Mouse (Mus musculus) liver, embryonic 14.5 days (tissue): ENCODE results near the gene Inpp4a. TPM values are rescaled to one million over a fixed set of nuclear protein-coding genes. Genes with fewer than 3 reads are reported as not detected.
A peak's percentile ranks its signal among the peaks of the same experiment; 100 is the strongest.

ENCODE experiments used
- ATAC-seq: fragments of 200-750 bp; cut with Nextera tagmentation; 2 replicates; pipeline ENCODE4 v1.8.0; 2017; ENCODE audit warnings: moderate number of reproducible peaks, mild to moderate bottlenecking, moderate library complexity; ENCODE audit not compliant: insufficient read depth
- DNase-seq, 3 experiments: peaks; one replicate each; pipeline ENCODE4 v3.0.0-alpha.2; 2012 to 2013; ENCODE audit warnings: low read depth in 3 of 3, low spot score in 3 of 3
- H3K27ac ChIP-seq: fragments of 300-500 bp; sonication (generic); 2 replicates; pipeline ENCODE4 v1.5.1; 2014; ENCODE audit warnings: moderate library complexity, mild to moderate bottlenecking, control low read depth, inconsistent platforms
- H3K27me3 ChIP-seq: fragments of 300-500 bp; sonication (generic); 2 replicates; pipeline ENCODE4 v1.6.1; 2014; ENCODE audit warnings: mild to moderate bottlenecking, low read length, moderate library complexity; ENCODE audit not compliant: control insufficient read depth, insufficient read depth
- H3K36me3 ChIP-seq: fragments of 300-500 bp; sonication (generic); replicated peaks from 2 replicates; pipeline ENCODE4 v1.6.1; 2014; ENCODE audit warnings: low read depth; ENCODE audit not compliant: control insufficient read depth, insufficient read depth
- H3K4me1 ChIP-seq, 2 experiments: fragments of 200-500 bp in 1 of 2; fragments of 300-500 bp in 1 of 2; sonication (generic) in 1 of 2; replicated peaks; 2 replicates each; pipeline ENCODE4 v1.6.1; 2012 to 2014; ENCODE audit warnings: antibody characterized with exemption in 1 of 2, inconsistent platforms in 1 of 2, low read length in 1 of 2; ENCODE audit not compliant: control insufficient read depth in 2 of 2, insufficient read depth in 2 of 2
- H3K4me2 ChIP-seq: fragments of 300-500 bp; sonication (generic); 2 replicates; pipeline ENCODE4 v1.6.1; 2014; ENCODE audit warnings: low read depth, mild to moderate bottlenecking, control low read depth, moderate library complexity
- H3K4me3 ChIP-seq, 2 experiments: fragments of 200-500 bp in 1 of 2; fragments of 300-500 bp in 1 of 2; sonication (generic) in 1 of 2; 2 replicates each; pipeline ENCODE4 v1.5.1; 2012 to 2014; ENCODE audit warnings: low read depth in 2 of 2, low read length in 2 of 2, mild to moderate bottlenecking in 2 of 2, control low read depth in 1 of 2, inconsistent platforms in 1 of 2, moderate library complexity in 1 of 2; ENCODE audit not compliant: insufficient read depth in 1 of 2
- H3K9ac ChIP-seq: fragments of 300-500 bp; sonication (generic); replicated peaks from 2 replicates; pipeline ENCODE4 v1.6.1; 2014; ENCODE audit warnings: mild to moderate bottlenecking, control low read depth, moderate library complexity
- H3K9me3 ChIP-seq: fragments of 300-500 bp; sonication (generic); 2 replicates; pipeline ENCODE4 v1.6.1; 2016; ENCODE audit warnings: low read length, mixed read lengths; ENCODE audit not compliant: control insufficient read depth
- CTCF ChIP-seq: IDR thresholded peaks from 2 replicates; pipeline ENCODE4 v1.5.1; 2016; ENCODE audit warnings: antibody characterized with exemption, low read depth, control low read depth
- EP300 ChIP-seq: IDR thresholded peaks from 2 replicates; pipeline ENCODE4 v1.6.1; 2016; ENCODE audit warnings: antibody characterized with exemption, low read depth
- WGBS: fragments of 180-500 bp; shearing (Covaris S2); extraction: QIAGEN DNeasy Blood & Tissue Kit; methylation state at CpG from one replicate; pipeline ENCODE4 v1.1.7; 2014; ENCODE audit not compliant: insufficient replicate concordance; 5-methylcytosine and 5-hydroxymethylcytosine counted together
- polyA plus RNA-seq, 2 experiments: library from polyadenylated mRNA; depleted of rRNA in 1 of 2; stranded (reverse) in 1 of 2; unstranded in 1 of 2; fragments of >200 nt; fragmentation: Nextera tagmentation in 1 of 2; extraction: Ambion mirVana in 1 of 2; gene quantifications; 2 replicates each; pipeline versions ENCODE4 v1.2.1 to v1.2.3; 2012 to 2014

The Inpp4a gene
- polyA plus RNA-seq, 2 experiments = 1.7 to 2.2 TPM

DNA sequence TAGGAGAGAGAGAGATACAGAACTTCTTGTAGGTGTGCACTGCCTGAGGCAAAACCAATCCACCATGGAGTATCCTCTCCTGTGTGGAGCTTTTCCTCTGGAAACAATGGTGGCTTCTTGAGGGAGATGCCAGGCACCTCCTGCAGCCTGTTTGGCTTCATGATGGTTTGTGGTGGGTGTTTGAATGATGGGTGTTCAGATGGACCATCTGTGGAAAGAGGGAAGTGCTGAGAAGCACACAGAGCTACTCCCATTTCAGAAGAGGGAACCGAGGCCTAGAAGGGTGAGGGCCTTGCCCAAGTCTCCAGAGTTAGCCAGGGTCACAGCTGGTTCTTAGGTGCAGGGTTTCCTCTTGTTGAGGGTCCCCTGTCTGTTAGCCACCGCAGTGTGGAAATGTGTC is 23.0 kb downstream of the Inpp4a start:
- DNase-seq (no peak), ATAC-seq (no peak)
- Histone ChIP-seq H3K4me1 (peaks cover 0 to 8% of the 10 kb centered on the region in 2 experiments; a peak in 2 of 4 replicates), H3K27me3 (no peaks in the 10 kb centered on the region), H3K27ac (no peak overlapping the region), H3K4me3 (no peak overlapping the region), H3K9me3 (no peaks in the 10 kb centered on the region), H3K4me2 (no peak overlapping the region), H3K36me3 (no peaks in the 10 kb centered on the region), H3K9ac (no peak overlapping the region)
- TF ChIP-seq EP300 (no peak), CTCF (no peak)
- 60% methylated on average over 2 of the region's 2 CpGs for WGBS

DNA sequence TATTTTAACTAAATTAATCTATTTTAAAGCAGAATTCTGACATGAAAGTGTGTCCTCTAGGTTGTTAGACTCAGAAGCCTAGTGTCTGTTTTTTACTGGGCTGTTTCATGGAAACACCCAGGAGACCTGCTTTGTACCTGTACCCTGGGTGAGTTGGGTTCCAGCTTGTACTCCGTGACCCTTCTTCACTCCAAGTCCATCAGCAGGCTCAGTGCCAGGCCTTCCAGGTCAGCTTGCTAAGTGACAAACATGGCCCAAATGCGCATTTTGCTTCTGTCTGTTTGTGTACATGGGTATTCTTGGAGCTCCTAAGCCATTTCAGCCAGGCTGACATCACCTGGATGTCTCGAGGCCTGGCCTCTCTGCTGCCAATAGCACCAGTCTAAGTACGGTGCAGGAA is 23.5 kb downstream of the Inpp4a start:
- TF ChIP-seq EP300 (no peak), CTCF (no peak)
- peaks cover 0 to 5% of the 10 kb centered on the region in 2 experiments; a peak in 2 of 4 replicates for H3K4me1 ChIP-seq
- 62% methylated on average over 4 of the region's 4 CpGs for WGBS

DNA sequence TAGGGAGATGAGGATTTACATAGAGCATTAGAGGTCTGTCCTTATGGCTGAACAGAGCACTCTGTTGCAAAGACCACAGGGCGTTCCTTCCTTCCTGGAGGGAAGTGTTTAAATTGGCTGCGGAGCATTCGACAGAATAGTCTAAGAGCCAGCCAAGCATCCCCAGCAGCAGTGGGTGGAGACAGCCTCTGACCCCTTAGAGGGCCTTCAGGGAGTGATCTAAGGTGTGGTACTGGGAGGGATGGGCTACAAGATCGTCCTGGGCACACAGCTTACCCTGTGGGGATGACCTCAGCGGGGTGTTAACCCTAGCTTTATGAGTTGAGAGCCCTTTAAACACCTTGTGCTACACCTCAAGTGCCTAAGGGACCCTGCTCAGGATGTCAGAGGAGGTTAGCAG is 24.9 kb downstream of the Inpp4a start:
- TF ChIP-seq EP300 = no peak
- no peak for TF ChIP-seq CTCF
- H3K9ac ChIP-seq = no peak overlapping the region
- no peak overlapping the region for H3K27ac ChIP-seq
- H3K36me3 ChIP-seq = no peaks in the 10 kb centered on the region
- no peaks in the 10 kb centered on the region for H3K27me3 ChIP-seq
- H3K9me3 ChIP-seq = no peaks in the 10 kb centered on the region
- ATAC-seq (no peak), DNase-seq (no peak)
- no peak overlapping the region for H3K4me3 ChIP-seq
- WGBS = 24% methylated on average over 5 of the region's 5 CpGs
- no peak overlapping the region for H3K4me2 ChIP-seq
- no peaks in the 10 kb centered on the region for H3K4me1 ChIP-seq

More for the DNA sequence above, 23.5 kb downstream of the Inpp4a start:
- no peak overlapping the region for H3K9ac ChIP-seq
- H3K9me3 ChIP-seq = no peaks in the 10 kb centered on the region
- ATAC-seq = no peak
- no peaks in the 10 kb centered on the region for H3K36me3 ChIP-seq
- DNase-seq = no peak
- H3K4me3 ChIP-seq = no peak overlapping the region
- H3K27me3 ChIP-seq = no peaks in the 10 kb centered on the region
- no peak overlapping the region for H3K4me2 ChIP-seq
- no peak overlapping the region for H3K27ac ChIP-seq

DNA sequence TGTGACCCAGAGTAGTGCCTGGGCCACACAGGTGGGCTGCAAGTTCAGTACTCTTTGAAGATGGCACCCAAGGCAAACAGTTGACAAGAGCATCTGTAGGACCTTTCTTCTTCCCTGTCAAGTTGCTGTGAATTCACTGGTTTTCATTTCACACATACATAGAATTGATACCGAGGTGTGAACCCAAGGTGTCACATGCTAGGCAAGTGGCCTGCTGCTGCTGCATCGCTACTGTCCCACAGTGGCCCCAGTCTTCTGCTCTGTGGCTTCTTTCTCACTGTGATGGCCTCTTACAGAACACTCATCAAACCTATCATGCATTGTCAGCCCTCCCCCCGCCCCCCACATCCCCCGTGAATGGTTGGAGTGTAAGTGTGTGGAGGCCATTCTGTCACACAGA is 27.6 kb downstream of the Inpp4a start:
- H3K4me2 ChIP-seq = no peak overlapping the region
- no peaks in the 10 kb centered on the region for H3K27me3 ChIP-seq
- no peak overlapping the region for H3K27ac ChIP-seq
- no peak for ATAC-seq
- H3K36me3 ChIP-seq = no peaks in the 10 kb centered on the region
- H3K9ac ChIP-seq = no peak overlapping the region
- TF ChIP-seq CTCF (no peak), EP300 (no peak)
- H3K9me3 ChIP-seq = no peaks in the 10 kb centered on the region
- H3K4me3 ChIP-seq = no peak overlapping the region
- H3K4me1 ChIP-seq = no peaks in the 10 kb centered on the region
- 59% methylated on average over 4 of the region's 4 CpGs for WGBS
- DNase-seq = no peak

DNA sequence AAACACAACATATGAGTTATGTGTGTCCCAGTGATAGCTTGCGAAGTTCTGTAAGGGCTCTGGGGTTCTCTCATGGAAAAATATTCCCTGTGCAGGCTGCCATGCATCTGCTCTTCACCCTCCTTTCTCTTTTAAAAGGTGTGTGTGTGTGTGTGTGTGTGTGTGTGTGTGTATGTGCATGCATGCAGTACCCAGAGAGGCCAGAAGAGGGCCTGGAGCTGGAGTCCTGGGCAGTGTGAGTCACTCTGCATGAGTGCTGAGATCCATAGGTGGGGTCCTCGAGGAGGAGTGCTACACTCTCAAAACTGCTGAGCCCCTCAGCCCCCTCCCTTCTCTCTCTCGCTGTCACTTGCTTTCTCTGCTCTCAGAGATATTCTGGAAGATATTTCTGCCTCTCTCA is 29.5 kb downstream of the Inpp4a start:
- Histone ChIP-seq H3K4me1 (peaks cover 0 to 5% of the 10 kb centered on the region in 2 experiments; a peak in 2 of 4 replicates), H3K4me3 (no peak overlapping the region), H3K9ac (no peak overlapping the region), H3K27me3 (no peaks in the 10 kb centered on the region), H3K9me3 (no peaks in the 10 kb centered on the region), H3K36me3 (no peaks in the 10 kb centered on the region), H3K4me2 (no peak overlapping the region), H3K27ac (no peak overlapping the region)
- ATAC-seq (no peak), DNase-seq (no peak)
- TF ChIP-seq CTCF (peak; percentile 46), EP300 (no peak)
- 61% methylated on average over 3 of the region's 3 CpGs for WGBS
